Mouse (Mus musculus) lung, adult 2 months (tissue): Measurements from ENCODE around the gene Slc25a1.

ENCODE experiments used
- CTCF ChIP-seq: fragments of 200-500 bp; IDR thresholded peaks from 2 replicates; pipeline ENCODE4 v1.5.1; 2011; ENCODE audit warnings: mild to moderate bottlenecking, low read length, control low read depth; ENCODE audit not compliant: insufficient read depth
- POLR2A ChIP-seq: fragments of 200-500 bp; IDR thresholded peaks from 2 replicates; pipeline ENCODE4 v1.6.1; 2011; ENCODE audit warnings: low read depth, mild to moderate bottlenecking, control low read depth, low read length, borderline replicate concordance; ENCODE audit errors: extremely low read depth

- TF ChIP-seq CTCF (no peak), POLR2A (no peak)
Measured at GRCm38 (mm10) chr16:17962091-17962490, 34.1 kb upstream of the Slc25a1 start.
